Mouse (Mus musculus): Measurements from ENCODE around the gene Larp4. TPM values are rescaled to one million over a fixed set of nuclear protein-coding genes. Genes with fewer than 3 reads are reported as not detected.

The Larp4 gene
- polyA plus RNA-seq, 1 experiment from 2014 or later, result 25.8 TPM

DNA sequence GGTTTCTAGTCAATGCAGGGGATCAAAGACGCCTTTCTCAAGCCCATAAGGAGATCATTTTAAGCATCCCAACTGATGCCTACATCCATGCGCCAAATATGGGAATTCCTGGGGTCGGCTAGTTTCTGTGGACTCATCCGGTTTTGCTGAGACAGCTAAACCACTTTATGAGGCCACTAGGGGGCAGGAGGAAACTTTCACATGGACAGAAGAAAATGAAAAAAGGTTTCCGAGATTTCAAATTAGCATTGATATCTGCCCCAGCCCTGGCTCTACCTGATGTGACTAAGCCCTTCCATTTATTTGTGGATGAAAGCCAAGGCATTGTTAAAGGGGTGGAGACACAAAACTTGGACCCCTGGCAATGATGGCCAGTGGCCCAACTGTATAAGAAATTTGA is 53.1 kb downstream of the Larp4 start:
- H3K27ac ChIP-seq, result no peak overlapping the region
- no peaks in the 10 kb centered on the region for H3K4me1 ChIP-seq (replicated peaks)
- no peaks in the 10 kb centered on the region for H3K27me3 ChIP-seq (ENCODE audit: insufficient read depth, poor library complexity, severe bottlenecking)
- H3K9me3 ChIP-seq, result no peaks in the 10 kb centered on the region
- H3K36me3 ChIP-seq, result peaks cover 10% of the 10 kb centered on the region; the same call in 1 of the 2 replicates
- 31% methylated on average over 5 of the region's 5 CpGs for WGBS
- no peak overlapping the region for H3K4me3 ChIP-seq
- peak; percentile 38 for DNase-seq (ENCODE audit: low spot score)

GRCm38 (mm10) chr15:100025076-100025834 is 55.4 kb downstream of the Larp4 start:
- peaks cover 7% of the 10 kb centered on the region; the same call in 1 of the 2 replicates for H3K36me3 ChIP-seq
- DNase-seq (ENCODE audit: low spot score), result no peak
- H3K27ac ChIP-seq, result no peak overlapping the region
- H3K9me3 ChIP-seq, result no peaks in the 10 kb centered on the region
- no peaks in the 10 kb centered on the region for H3K27me3 ChIP-seq (ENCODE audit: insufficient read depth, poor library complexity, severe bottlenecking)
- 83% methylated on average over 11 of the region's 11 CpGs for WGBS
- no peak overlapping the region for H3K4me3 ChIP-seq
- H3K4me1 ChIP-seq (replicated peaks), result no peaks in the 10 kb centered on the region

DNA sequence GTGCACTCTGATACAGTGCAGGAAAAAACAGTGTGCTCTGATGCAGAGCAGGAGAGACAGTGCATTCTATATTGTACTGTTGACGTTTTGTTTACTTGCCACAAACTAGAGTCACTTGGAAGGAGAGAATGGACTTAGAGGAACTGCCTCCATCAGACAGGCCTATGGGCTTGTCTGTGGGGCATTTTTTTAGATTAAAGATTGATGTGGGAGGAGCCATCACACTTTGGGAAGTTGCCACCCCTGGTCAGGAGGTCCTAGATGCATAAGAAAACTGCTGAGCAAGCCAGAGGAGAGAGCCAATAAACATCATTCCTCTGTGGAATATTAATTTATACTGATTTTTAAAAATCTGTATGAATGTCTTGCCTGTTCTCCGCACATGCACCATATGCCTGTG is 58.3 kb downstream of the Larp4 start:
- no peak for DNase-seq (ENCODE audit: low spot score)

DNA sequence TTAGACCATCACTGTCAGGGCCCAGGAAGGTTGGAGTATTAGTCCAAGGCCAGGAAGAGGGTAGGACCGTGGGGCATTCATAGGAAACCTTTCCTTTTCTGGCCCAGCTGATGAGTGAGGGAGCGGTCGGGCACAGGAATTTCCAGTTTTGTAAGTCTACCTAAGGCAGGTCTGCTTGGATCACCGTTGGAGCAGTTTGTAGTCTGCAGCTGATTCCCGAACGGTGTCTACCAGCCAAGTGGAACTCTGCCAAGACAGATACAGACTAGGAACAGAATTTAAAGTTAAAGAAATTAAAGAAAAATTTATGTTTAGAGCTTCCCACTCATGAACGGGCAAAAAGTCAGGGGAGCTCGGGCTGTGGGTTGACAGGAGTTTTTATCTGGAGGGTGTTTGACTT is 59.6 kb downstream of the Larp4 start:
- H3K27ac ChIP-seq, result no peak overlapping the region
- no peak for DNase-seq (ENCODE audit: low spot score)
- 89% methylated on average over 8 of the region's 8 CpGs for WGBS
- H3K4me1 ChIP-seq (replicated peaks), result no peaks in the 10 kb centered on the region
- H3K36me3 ChIP-seq, result no peaks in the 10 kb centered on the region
- no peaks in the 10 kb centered on the region for H3K27me3 ChIP-seq (ENCODE audit: insufficient read depth, poor library complexity, severe bottlenecking)
- H3K4me3 ChIP-seq, result no peak overlapping the region
- H3K9me3 ChIP-seq, result no peaks in the 10 kb centered on the region

More for the DNA sequence above, 58.3 kb downstream of the Larp4 start:
- H3K36me3 ChIP-seq, result no peaks in the 10 kb centered on the region
- no peaks in the 10 kb centered on the region for H3K9me3 ChIP-seq
- H3K4me1 ChIP-seq (replicated peaks), result no peaks in the 10 kb centered on the region
- H3K27ac ChIP-seq, result no peak overlapping the region
- 87% methylated on average over 2 of the region's 2 CpGs for WGBS
- no peaks in the 10 kb centered on the region for H3K27me3 ChIP-seq (ENCODE audit: insufficient read depth, poor library complexity, severe bottlenecking)
- no peak overlapping the region for H3K4me3 ChIP-seq

DNA sequence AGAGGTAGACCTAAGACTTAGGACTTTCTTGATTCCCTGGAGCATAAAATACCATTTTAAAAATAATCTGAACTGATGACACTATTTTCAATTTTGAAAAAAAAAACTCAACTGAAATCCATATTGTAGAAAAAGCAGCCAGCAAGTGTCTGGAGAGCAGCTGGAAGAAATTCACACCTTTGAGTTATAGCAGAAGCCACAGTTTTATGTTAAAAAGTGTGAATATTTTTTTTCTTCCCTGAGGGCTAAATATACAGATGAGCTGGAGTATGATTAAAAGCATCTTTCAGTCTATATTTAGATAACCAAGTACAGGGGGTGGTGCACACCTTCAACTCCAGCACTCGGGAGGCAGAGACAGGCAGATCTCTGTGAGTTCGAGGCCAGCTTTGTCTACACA is 60.0 kb downstream of the Larp4 start:
- no peak overlapping the region for H3K27ac ChIP-seq
- DNase-seq (ENCODE audit: low spot score), result no peak

GRCm38 (mm10) chr15:100032546-100032945 is 62.7 kb downstream of the Larp4 start:
- no peaks in the 10 kb centered on the region for H3K9me3 ChIP-seq
- DNase-seq (ENCODE audit: low spot score), result no peak
- WGBS, result 90% methylated on average over 3 of the region's 3 CpGs

More for the DNA sequence above, 60.0 kb downstream of the Larp4 start:
- Histone ChIP-seq H3K4me1 (replicated peaks) (no peaks in the 10 kb centered on the region), H3K36me3 (no peaks in the 10 kb centered on the region), H3K4me3 (no peak overlapping the region), H3K9me3 (no peaks in the 10 kb centered on the region), H3K27me3 (ENCODE audit: insufficient read depth, poor library complexity, severe bottlenecking) (no peaks in the 10 kb centered on the region)
- 93% methylated on average over 2 of the region's 2 CpGs for WGBS

GRCm38 (mm10) chr15:100038470-100038971 is 68.7 kb downstream of the Larp4 start, which contains the start of gene Dip2b:
TSS of gene Dip2b (plus strand) at chr15:100038664.
- Histone ChIP-seq H3K9me3 (no peaks in the 10 kb centered on the region), H3K27me3 (ENCODE audit: insufficient read depth, poor library complexity, severe bottlenecking) (peaks cover 8% of the 10 kb centered on the region; the same call in 1 of the 2 replicates), H3K4me1 (replicated peaks) (peaks cover 34% of the 10 kb centered on the region), H3K27ac (peak within 1 kb of the TSS; percentile 99), H3K4me3 (peak within 1 kb of the TSS; percentile 91), H3K36me3 (peaks cover 8% of the 10 kb centered on the region; the same call in 1 of the 2 replicates)
- peak; percentile 96 for DNase-seq (ENCODE audit: low spot score)
- 2% methylated on average over 68 of the region's 68 CpGs for WGBS

More at GRCm38 (mm10) chr15:100032546-100032945, 62.7 kb downstream of the Larp4 start:
- H3K27me3 ChIP-seq (ENCODE audit: insufficient read depth, poor library complexity, severe bottlenecking), result no peaks in the 10 kb centered on the region
- H3K4me1 ChIP-seq (replicated peaks), result no peaks in the 10 kb centered on the region
- H3K4me3 ChIP-seq, result no peak overlapping the region
- no peaks in the 10 kb centered on the region for H3K36me3 ChIP-seq
- no peak overlapping the region for H3K27ac ChIP-seq

DNA sequence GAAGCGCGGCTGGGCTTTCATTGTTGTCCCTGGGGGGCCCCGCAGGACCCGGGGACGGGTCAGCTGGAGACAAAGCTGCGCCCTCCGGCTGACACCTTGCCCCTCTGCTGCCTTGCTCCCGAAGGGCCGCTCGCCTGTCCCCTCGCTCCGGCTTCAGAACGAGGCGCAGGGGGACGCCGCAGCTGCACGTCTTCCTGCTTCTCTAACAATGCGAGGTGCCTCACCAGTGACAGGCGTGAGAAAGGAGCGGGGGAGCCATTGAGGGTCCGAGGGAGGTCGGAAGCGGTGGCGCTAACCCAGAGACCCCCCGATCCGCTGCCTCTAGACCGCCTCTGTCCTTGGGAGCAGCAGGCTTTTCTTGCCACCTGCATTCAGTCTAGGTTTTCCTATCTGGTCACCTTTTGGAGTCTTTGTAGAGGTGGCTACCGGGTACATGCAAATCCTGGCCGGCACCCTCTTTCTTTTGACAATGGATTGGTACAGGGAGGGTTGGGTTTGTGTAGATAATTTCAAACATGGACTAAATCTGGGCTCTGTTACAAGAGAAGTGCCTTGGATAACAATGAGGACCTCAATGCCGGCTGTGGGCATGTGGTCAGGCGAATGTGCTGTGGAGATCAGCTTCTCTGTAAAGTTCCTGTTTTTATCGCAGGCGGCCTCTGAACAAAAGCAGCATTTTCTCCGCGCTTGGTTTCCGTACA is 69.3 kb downstream of the Larp4 start:
- Histone ChIP-seq H3K4me3 (peak overlapping the region; percentile 91), H3K27ac (peak overlapping the region; percentile 99), H3K4me1 (replicated peaks) (peaks cover 34% of the 10 kb centered on the region), H3K9me3 (no peaks in the 10 kb centered on the region), H3K36me3 (peaks cover 8% of the 10 kb centered on the region; the same call in 1 of the 2 replicates), H3K27me3 (ENCODE audit: insufficient read depth, poor library complexity, severe bottlenecking) (peaks cover 8% of the 10 kb centered on the region; the same call in 1 of the 2 replicates)
- peak; percentile 85 for DNase-seq (ENCODE audit: low spot score)
- 0% methylated on average over 36 of the region's 36 CpGs for WGBS

DNA sequence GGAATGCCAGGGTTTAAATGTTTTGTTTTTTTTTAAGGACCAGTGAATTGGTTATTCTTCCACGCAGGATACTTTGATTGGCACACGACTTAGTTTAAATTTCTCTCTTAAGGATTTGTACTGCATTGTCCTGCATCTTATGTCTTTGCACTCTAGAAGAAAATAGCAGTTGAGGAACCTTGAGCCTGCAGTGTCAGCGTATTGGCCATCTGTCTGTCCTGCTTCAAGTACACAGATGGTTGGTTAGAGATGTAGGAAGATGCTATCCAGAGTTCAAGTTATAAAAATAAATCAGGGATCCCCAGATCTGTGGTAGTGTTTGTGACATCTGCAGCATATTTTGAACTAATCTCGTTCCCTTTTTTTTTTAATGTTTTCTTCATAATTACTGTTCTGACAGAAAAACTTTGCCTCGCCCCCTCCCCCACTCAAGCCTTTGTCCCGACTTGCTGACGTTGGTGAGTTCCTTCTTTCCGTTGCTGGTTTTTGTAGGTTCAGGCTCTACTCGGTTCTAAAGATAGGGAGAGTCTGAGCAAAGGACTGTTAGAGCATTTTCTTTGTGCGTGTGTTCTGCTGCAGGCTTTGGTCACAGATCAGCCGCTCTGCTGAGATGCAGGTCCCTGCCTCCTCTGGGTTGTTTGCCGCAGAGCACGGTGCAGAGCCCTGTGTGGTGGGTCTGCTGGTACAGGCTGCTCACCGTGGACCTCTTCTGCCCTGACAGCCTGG is 70.8 kb downstream of the Larp4 start:
- Histone ChIP-seq H3K27me3 (ENCODE audit: insufficient read depth, poor library complexity, severe bottlenecking) (peaks cover 8% of the 10 kb centered on the region; the same call in 1 of the 2 replicates), H3K4me1 (replicated peaks) (peaks cover 43% of the 10 kb centered on the region), H3K36me3 (peaks cover 8% of the 10 kb centered on the region; the same call in 1 of the 2 replicates), H3K27ac (peak overlapping the region; percentile 99), H3K9me3 (no peaks in the 10 kb centered on the region), H3K4me3 (peak overlapping the region; percentile 91)
- WGBS, result 33% methylated on average over 14 of the region's 14 CpGs
- DNase-seq (ENCODE audit: low spot score), result peak; percentile 17

GRCm38 (mm10) chr15:100041267-100042047 is 71.6 kb downstream of the Larp4 start:
- Histone ChIP-seq H3K4me3 (peak overlapping the region; percentile 91), H3K27me3 (ENCODE audit: insufficient read depth, poor library complexity, severe bottlenecking) (peaks cover 8% of the 10 kb centered on the region; the same call in 1 of the 2 replicates), H3K27ac (peak overlapping the region; percentile 99), H3K36me3 (peaks cover 9% of the 10 kb centered on the region; the same call in 1 of the 2 replicates), H3K4me1 (replicated peaks) (peaks cover 50% of the 10 kb centered on the region), H3K9me3 (no peaks in the 10 kb centered on the region)
- 57% methylated on average over 10 of the region's 10 CpGs for WGBS
- no peak for DNase-seq (ENCODE audit: low spot score)

DNA sequence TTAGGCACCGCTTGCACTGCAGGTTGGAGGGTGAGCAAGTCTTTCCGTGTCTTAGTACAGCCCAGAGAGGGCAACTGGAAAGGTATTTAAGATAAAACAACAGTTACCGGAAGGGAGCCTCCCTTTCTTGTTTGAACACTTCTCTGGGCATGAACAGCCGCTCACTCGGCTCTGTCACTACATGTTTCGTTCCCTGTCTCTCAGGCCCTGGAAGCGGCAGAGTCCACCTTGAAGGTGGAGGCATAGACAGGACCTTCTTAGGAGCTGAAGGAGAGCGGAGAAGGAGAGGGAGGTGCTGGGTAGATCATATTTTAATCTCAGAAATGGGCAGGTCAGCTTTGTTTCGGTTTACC is 72.2 kb downstream of the Larp4 start:
- DNase-seq (ENCODE audit: low spot score), result no peak

DNA sequence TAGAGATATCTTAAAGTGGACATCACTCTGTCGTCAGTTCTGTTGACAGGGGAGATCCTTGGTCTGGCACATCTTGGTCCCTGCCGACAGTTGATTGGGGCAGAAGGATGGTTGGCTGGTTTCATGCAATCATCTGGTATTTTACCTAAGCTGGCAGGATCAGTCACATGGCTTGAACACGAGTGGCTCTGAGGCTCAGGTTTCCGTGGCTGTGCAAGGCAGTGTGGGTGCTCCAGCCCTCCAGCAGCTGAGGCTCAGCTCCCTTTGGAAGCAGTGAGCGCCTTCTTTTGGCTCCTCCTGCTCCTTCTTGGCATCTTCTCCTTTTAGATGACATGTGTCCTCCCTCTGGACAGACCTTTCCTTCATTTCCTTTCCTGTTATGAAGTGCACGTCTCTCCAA is 75.7 kb downstream of the Larp4 start:
- DNase-seq (ENCODE audit: low spot score), result no peak
- Histone ChIP-seq H3K9me3 (no peaks in the 10 kb centered on the region), H3K4me3 (no peak overlapping the region), H3K4me1 (replicated peaks) (peaks cover 35% of the 10 kb centered on the region), H3K27ac (no peak overlapping the region), H3K27me3 (ENCODE audit: insufficient read depth, poor library complexity, severe bottlenecking) (no peaks in the 10 kb centered on the region), H3K36me3 (peaks cover 41% of the 10 kb centered on the region)
- WGBS, result 64% methylated on average over 6 of the region's 6 CpGs

More for the DNA sequence above, 72.2 kb downstream of the Larp4 start:
- Histone ChIP-seq H3K4me1 (replicated peaks) (peaks cover 52% of the 10 kb centered on the region), H3K27ac (0 out of 2 replicates have a peak overlapping the region, but pooled peaks have one; percentile 6), H3K36me3 (peaks cover 14% of the 10 kb centered on the region), H3K9me3 (no peaks in the 10 kb centered on the region), H3K4me3 (no peak overlapping the region), H3K27me3 (ENCODE audit: insufficient read depth, poor library complexity, severe bottlenecking) (peaks cover 8% of the 10 kb centered on the region; the same call in 1 of the 2 replicates)
- 85% methylated on average over 9 of the region's 9 CpGs for WGBS
